Comparison of ENCODE assay signal across 37 mouse cellular contexts in the genomic region with DNA sequence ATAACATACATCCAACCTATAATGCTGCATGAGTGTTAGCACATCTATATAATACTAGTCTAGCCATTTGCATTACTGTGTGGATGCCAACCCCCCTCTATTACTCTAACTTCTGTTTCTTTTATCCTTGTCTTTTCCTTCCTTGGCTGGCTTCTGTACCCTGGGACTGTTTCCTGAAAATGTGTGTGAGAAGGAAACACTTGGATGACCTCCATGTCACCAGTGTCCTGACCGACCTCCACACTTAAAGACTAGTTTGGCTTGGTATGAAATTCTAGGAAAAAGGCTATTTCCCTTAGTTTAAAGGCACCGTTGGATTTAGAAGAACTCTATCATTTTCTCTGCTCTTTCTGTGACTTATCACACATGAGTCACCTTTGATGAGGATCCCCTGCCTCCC. TPM values are rescaled to one million over a fixed set of nuclear protein-coding genes. Genes with fewer than 3 reads are reported as not detected.
"Had no signal": no experiment of that assay in that cellular context is flagged by ENCODE, and none has a peak within 500 bp of the region (broad histone marks: within the 10 kb centered on the region; RNA-seq: fewer than 3 reads in every experiment).

No protein-coding gene starts in this region.

- H3K27me3 ChIP-seq: embryonic facial prominence, embryonic 12.5 days; embryonic facial prominence, embryonic 13.5 days; embryonic facial prominence, embryonic 15.5 days; forebrain, embryonic 12.5 days; forebrain, embryonic 13.5 days; forebrain, embryonic 15.5 days had no signal

- H3K9ac ChIP-seq: embryonic facial prominence, embryonic 12.5 days; embryonic facial prominence, embryonic 13.5 days; embryonic facial prominence, embryonic 15.5 days; forebrain, embryonic 12.5 days; forebrain, embryonic 13.5 days; forebrain, embryonic 15.5 days; forebrain, postnatal 0 days had no signal

- ATAC-seq: forebrain, embryonic 13.5 days; forebrain, embryonic 14.5 days; forebrain, embryonic 15.5 days; forebrain, embryonic 16.5 days; forebrain, postnatal 0 days had no signal

- H3K4me3 ChIP-seq: embryonic facial prominence, embryonic 10.5 days; embryonic facial prominence, embryonic 12.5 days; embryonic facial prominence, embryonic 13.5 days; embryonic facial prominence, embryonic 15.5 days; erythroblast, embryonic 14.5 days; forebrain, embryonic 10.5 days; forebrain, embryonic 12.5 days; forebrain, embryonic 13.5 days; forebrain, embryonic 15.5 days; gastrocnemius, adult 2 months had no signal

- DNase-seq: cerebellum, adult 18-20 months; cerebellum, adult 2 months; cerebellum, adult 8-10 months; cerebellum, adult 9-10 months; cerebellum, adult 9-11 months; cerebellum, postnatal 10 days; cerebellum, postnatal 14 days; cerebellum, postnatal 25 days; cerebellum, postnatal 36 days; embryo, embryonic 11 days; forebrain, postnatal 0 days; gastrocnemius, adult 2 months; gastrocnemius, postnatal 10 days; gastrocnemius, postnatal 14 days; gastrocnemius, postnatal 25 days; gastrocnemius, postnatal 36 days; heart, adult 11 months had no signal

- H3K27ac ChIP-seq: embryonic facial prominence, embryonic 10.5 days; embryonic facial prominence, embryonic 12.5 days; embryonic facial prominence, embryonic 13.5 days; embryonic facial prominence, embryonic 15.5 days; forebrain, embryonic 10.5 days; forebrain, embryonic 12.5 days; forebrain, embryonic 13.5 days; forebrain, embryonic 15.5 days; gastrocnemius, adult 2 months had no signal

- H3K9me3 ChIP-seq: embryonic facial prominence, embryonic 10.5 days; embryonic facial prominence, embryonic 12.5 days; embryonic facial prominence, embryonic 13.5 days; embryonic facial prominence, embryonic 15.5 days; forebrain, embryonic 10.5 days; forebrain, embryonic 12.5 days; forebrain, embryonic 13.5 days; forebrain, embryonic 15.5 days had no signal

- H3K36me3 ChIP-seq: embryonic facial prominence, embryonic 10.5 days; embryonic facial prominence, embryonic 12.5 days; embryonic facial prominence, embryonic 13.5 days; embryonic facial prominence, embryonic 15.5 days; forebrain, embryonic 10.5 days; forebrain, embryonic 12.5 days; forebrain, embryonic 15.5 days had no signal

- H3K4me2 ChIP-seq: embryonic facial prominence, embryonic 12.5 days; embryonic facial prominence, embryonic 13.5 days; embryonic facial prominence, embryonic 15.5 days; forebrain, embryonic 12.5 days; forebrain, embryonic 13.5 days; forebrain, embryonic 15.5 days had no signal

- H3K4me1 ChIP-seq: embryonic facial prominence, embryonic 15.5 days had no signal

RNA-seq across cellular contexts. Expression of a gene that starts 15.1 kb away (rescaled TPM):
- total RNA-seq: forebrain, postnatal 0 days; gastrocnemius, adult 18-20 months; gastrocnemius, adult 2 months; gastrocnemius, adult 8-10 months; gastrocnemius, postnatal 10 days; gastrocnemius, postnatal 14 days; gastrocnemius, postnatal 25 days; gastrocnemius, postnatal 36 days; gastrocnemius, postnatal 4 days; granulocyte monocyte progenitor cell, adult 5-6 weeks had no signal
- polyA plus RNA-seq: cerebellum, adult 2 months; cortical plate, adult 2 months; embryonic facial prominence, embryonic 10.5 days; embryonic facial prominence, embryonic 11.5 days; embryonic facial prominence, embryonic 12.5 days; embryonic facial prominence, embryonic 13.5 days; embryonic facial prominence, embryonic 14.5 days; embryonic facial prominence, embryonic 15.5 days; erythroblast, embryonic 14.5 days; forebrain, embryonic 10.5 days; forebrain, embryonic 11.5 days; forebrain, embryonic 12.5 days; forebrain, embryonic 13.5 days; forebrain, embryonic 14.5 days; forebrain, embryonic 15.5 days; forebrain, embryonic 16.5 days; forebrain, postnatal 0 days; frontal cortex, adult 2 months had no signal

RNA-seq across cellular contexts. Expression of a gene that starts 20.5 kb away (rescaled TPM):
- total RNA-seq: gastrocnemius, adult 2 months; gastrocnemius, postnatal 14 days; gastrocnemius, postnatal 25 days; gastrocnemius, postnatal 36 days; gastrocnemius, postnatal 4 days had no signal
- polyA plus RNA-seq: cerebellum, adult 2 months; cortical plate, adult 2 months; embryonic facial prominence, embryonic 13.5 days; embryonic facial prominence, embryonic 15.5 days; erythroblast, embryonic 14.5 days; forebrain, embryonic 10.5 days; forebrain, embryonic 11.5 days; forebrain, embryonic 12.5 days; forebrain, embryonic 13.5 days; forebrain, embryonic 14.5 days; forebrain, embryonic 15.5 days; forebrain, embryonic 16.5 days; forebrain, postnatal 0 days had no signal

RNA-seq across cellular contexts. Expression of a gene that starts 50.3 kb away (rescaled TPM):
- total RNA-seq: forebrain, postnatal 0 days; gastrocnemius, adult 18-20 months; gastrocnemius, adult 2 months; gastrocnemius, adult 8-10 months; gastrocnemius, postnatal 10 days; gastrocnemius, postnatal 14 days; gastrocnemius, postnatal 25 days; gastrocnemius, postnatal 36 days; gastrocnemius, postnatal 4 days; granulocyte monocyte progenitor cell, adult 5-6 weeks had no signal
- polyA plus RNA-seq: cerebellum, adult 2 months; embryonic facial prominence, embryonic 10.5 days; embryonic facial prominence, embryonic 11.5 days; embryonic facial prominence, embryonic 12.5 days; embryonic facial prominence, embryonic 13.5 days; embryonic facial prominence, embryonic 14.5 days; embryonic facial prominence, embryonic 15.5 days; erythroblast, embryonic 14.5 days; forebrain, embryonic 10.5 days; forebrain, embryonic 11.5 days; forebrain, embryonic 12.5 days; forebrain, embryonic 13.5 days; forebrain, embryonic 14.5 days; forebrain, embryonic 15.5 days; forebrain, embryonic 16.5 days; forebrain, postnatal 0 days had no signal
